Mouse (Mus musculus): ENCODE results near the gene Hadha. TPM values are rescaled to one million over a fixed set of nuclear protein-coding genes. Genes with fewer than 3 reads are reported as not detected.

Hadha gene
- polyA plus RNA-seq, 1 experiment from 2014 or later = 65.8 TPM

GRCm38 (mm10) chr5:30146526-30146925, 8.4 kb downstream of the Hadha start:
- Histone ChIP-seq H3K9ac (ENCODE audit: low read length) (no peak overlapping the region), H3K4me3 (ENCODE audit: low read depth, low read length) (no peak overlapping the region), H3K27ac (ENCODE audit: low read depth, low read length) (no peak overlapping the region), H3K36me3 (ENCODE audit: control insufficient read depth, insufficient read depth, low read length) (peaks cover 48% of the 10 kb centered on the region), H3K4me1 (ENCODE audit: control insufficient read depth, insufficient read depth, low read length) (no peaks in the 10 kb centered on the region; the same call in 1 of the 2 replicates), H3K4me2 (ENCODE audit: low read length) (no peak overlapping the region), H3K9me3 (replicated peaks; ENCODE audit: control insufficient read depth, low read length) (no peaks in the 10 kb centered on the region), H3K27me3 (replicated peaks; ENCODE audit: control insufficient read depth, insufficient read depth, low read length) (no peaks in the 10 kb centered on the region)
- WGBS = 79% methylated on average over 6 of the region's 6 CpGs
- ATAC-seq = no peak
- no peak for DNase-seq (ENCODE audit: low spot score)

DNA sequence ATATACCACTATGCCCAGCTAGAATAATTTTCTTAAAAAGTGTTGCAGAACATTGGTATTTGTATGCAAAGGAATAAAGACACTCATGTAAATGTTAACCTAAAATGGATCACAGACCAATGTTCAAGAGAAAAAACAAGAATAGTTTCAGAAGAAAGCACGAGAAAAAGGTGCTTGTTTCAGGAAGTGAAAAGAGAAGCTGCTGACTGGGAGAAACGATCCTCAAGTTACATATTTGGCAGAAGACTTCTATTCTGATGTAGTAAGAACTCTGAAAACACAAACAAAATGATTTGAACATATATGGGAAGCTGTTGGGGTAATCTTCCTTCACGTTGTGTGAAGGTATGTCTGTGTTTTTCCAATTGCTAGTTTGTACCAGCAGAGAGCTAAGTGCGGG, 16.8 kb downstream of the Hadha start:
- Histone ChIP-seq H3K36me3 (ENCODE audit: control insufficient read depth, insufficient read depth, low read length) (peaks cover 80% of the 10 kb centered on the region), H3K4me2 (ENCODE audit: low read length) (no peak overlapping the region), H3K9me3 (replicated peaks; ENCODE audit: control insufficient read depth, low read length) (no peaks in the 10 kb centered on the region), H3K9ac (ENCODE audit: low read length) (no peak overlapping the region), H3K27me3 (replicated peaks; ENCODE audit: control insufficient read depth, insufficient read depth, low read length) (no peaks in the 10 kb centered on the region), H3K27ac (ENCODE audit: low read depth, low read length) (no peak overlapping the region), H3K4me3 (ENCODE audit: low read depth, low read length) (no peak overlapping the region), H3K4me1 (ENCODE audit: control insufficient read depth, insufficient read depth, low read length) (no peaks in the 10 kb centered on the region)
- DNase-seq (ENCODE audit: low spot score) (no peak), ATAC-seq (no peak)
- WGBS = 89% methylated on average over 4 of the region's 4 CpGs

DNA sequence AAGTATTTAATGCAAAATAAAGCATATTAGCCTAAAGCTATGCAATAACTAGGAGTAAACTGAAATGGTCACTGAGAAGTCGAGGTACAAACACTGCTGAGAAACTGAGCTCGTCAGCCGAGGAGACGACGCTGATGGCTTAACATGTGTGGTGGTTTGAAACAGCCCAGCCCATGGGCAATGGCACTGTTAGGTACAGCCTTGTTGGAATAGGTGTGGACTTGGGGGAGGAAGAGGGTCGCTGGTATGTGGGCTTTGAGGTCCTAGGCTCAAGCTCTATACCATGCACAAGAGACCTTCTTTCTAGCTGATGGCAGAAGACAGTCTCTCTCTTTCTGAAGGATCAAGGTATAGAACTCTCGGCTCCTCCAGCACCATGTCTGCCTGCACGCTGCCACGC, 17.7 kb downstream of the Hadha start:
- Histone ChIP-seq H3K4me3 (ENCODE audit: low read depth, low read length) (no peak overlapping the region), H3K9me3 (replicated peaks; ENCODE audit: control insufficient read depth, low read length) (no peaks in the 10 kb centered on the region), H3K27me3 (replicated peaks; ENCODE audit: control insufficient read depth, insufficient read depth, low read length) (no peaks in the 10 kb centered on the region), H3K27ac (ENCODE audit: low read depth, low read length) (no peak overlapping the region), H3K9ac (ENCODE audit: low read length) (no peak overlapping the region), H3K4me2 (ENCODE audit: low read length) (no peak overlapping the region), H3K36me3 (ENCODE audit: control insufficient read depth, insufficient read depth, low read length) (peaks cover 78% of the 10 kb centered on the region), H3K4me1 (ENCODE audit: control insufficient read depth, insufficient read depth, low read length) (no peaks in the 10 kb centered on the region)
- DNase-seq (ENCODE audit: low spot score) = no peak
- 88% methylated on average over 9 of the region's 9 CpGs for WGBS
- ATAC-seq = no peak

GRCm38 (mm10) chr5:30135711-30136231, 19.2 kb downstream of the Hadha start:
- H3K4me1 ChIP-seq (ENCODE audit: control insufficient read depth, insufficient read depth, low read length) = no peaks in the 10 kb centered on the region
- DNase-seq (ENCODE audit: low spot score) = no peak
- no peak overlapping the region for H3K4me3 ChIP-seq (ENCODE audit: low read depth, low read length)
- ATAC-seq = no peak
- H3K9me3 ChIP-seq (replicated peaks; ENCODE audit: control insufficient read depth, low read length) = no peaks in the 10 kb centered on the region
- no peak overlapping the region for H3K4me2 ChIP-seq (ENCODE audit: low read length)
- no peak overlapping the region for H3K9ac ChIP-seq (ENCODE audit: low read length)
- no peaks in the 10 kb centered on the region for H3K27me3 ChIP-seq (replicated peaks; ENCODE audit: control insufficient read depth, insufficient read depth, low read length)
- H3K36me3 ChIP-seq (ENCODE audit: control insufficient read depth, insufficient read depth, low read length) = peaks cover 77% of the 10 kb centered on the region
- no peak overlapping the region for H3K27ac ChIP-seq (ENCODE audit: low read depth, low read length)
- WGBS = 95% methylated on average over 11 of the region's 11 CpGs

GRCm38 (mm10) chr5:30132173-30132572, 22.8 kb downstream of the Hadha start:
- ATAC-seq (no peak), DNase-seq (ENCODE audit: low spot score) (no peak)
- Histone ChIP-seq H3K4me1 (ENCODE audit: control insufficient read depth, insufficient read depth, low read length) (no peaks in the 10 kb centered on the region), H3K27ac (ENCODE audit: low read depth, low read length) (no peak overlapping the region), H3K4me2 (ENCODE audit: low read length) (no peak overlapping the region), H3K27me3 (replicated peaks; ENCODE audit: control insufficient read depth, insufficient read depth, low read length) (no peaks in the 10 kb centered on the region), H3K4me3 (ENCODE audit: low read depth, low read length) (no peak overlapping the region), H3K9me3 (replicated peaks; ENCODE audit: control insufficient read depth, low read length) (no peaks in the 10 kb centered on the region), H3K9ac (ENCODE audit: low read length) (no peak overlapping the region), H3K36me3 (ENCODE audit: control insufficient read depth, insufficient read depth, low read length) (peaks cover 81% of the 10 kb centered on the region)
- WGBS = 96% methylated on average over 2 of the region's 2 CpGs

DNA sequence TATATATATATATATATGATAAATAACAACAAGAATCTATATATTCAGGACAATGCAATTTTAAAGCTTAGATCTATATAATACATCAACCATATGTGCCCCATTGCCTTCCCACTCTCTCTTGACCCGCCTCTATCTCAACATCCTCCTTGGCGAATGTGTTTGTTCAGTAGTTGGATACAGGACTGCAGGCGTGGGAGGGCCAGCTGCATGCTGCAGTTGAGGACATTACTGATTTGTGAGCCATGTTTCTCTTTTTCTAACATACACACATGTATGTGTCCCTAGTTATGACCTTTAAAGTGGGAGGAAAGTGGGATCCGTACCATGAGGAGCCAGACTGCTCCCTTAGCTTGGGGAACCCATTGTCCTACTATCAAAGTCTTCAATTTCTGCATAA, 23.7 kb downstream of the Hadha start:
- H3K27me3 ChIP-seq (replicated peaks; ENCODE audit: control insufficient read depth, insufficient read depth, low read length) = no peaks in the 10 kb centered on the region
- DNase-seq (ENCODE audit: low spot score) = no peak
- peaks cover 84% of the 10 kb centered on the region for H3K36me3 ChIP-seq (ENCODE audit: control insufficient read depth, insufficient read depth, low read length)
- no peaks in the 10 kb centered on the region for H3K9me3 ChIP-seq (replicated peaks; ENCODE audit: control insufficient read depth, low read length)
- no peak overlapping the region for H3K9ac ChIP-seq (ENCODE audit: low read length)
- H3K4me2 ChIP-seq (ENCODE audit: low read length) = no peak overlapping the region
- H3K27ac ChIP-seq (ENCODE audit: low read depth, low read length) = no peak overlapping the region
- H3K4me3 ChIP-seq (ENCODE audit: low read depth, low read length) = no peak overlapping the region
- no peak for ATAC-seq
- 96% methylated on average over 4 of the region's 4 CpGs for WGBS
- H3K4me1 ChIP-seq (ENCODE audit: control insufficient read depth, insufficient read depth, low read length) = no peaks in the 10 kb centered on the region

DNA sequence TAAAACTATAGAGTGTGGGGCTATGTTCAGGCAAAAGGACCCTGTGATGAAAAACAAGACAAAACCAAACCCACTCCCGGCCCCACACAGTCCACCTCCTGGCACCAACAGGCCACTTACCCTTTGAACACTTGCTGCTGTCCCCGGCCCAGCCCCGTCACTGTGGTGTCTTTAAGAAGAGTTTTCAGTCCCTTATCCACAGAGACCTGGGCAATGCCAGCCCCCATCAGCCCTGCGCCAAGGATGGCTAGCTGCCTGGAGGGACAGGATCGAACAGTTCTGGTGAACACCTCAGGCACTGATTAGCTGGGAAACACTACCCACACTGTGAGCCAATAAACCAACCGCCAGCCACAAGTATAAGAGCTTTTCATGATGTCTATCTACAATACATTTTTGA, 26.3 kb downstream of the Hadha start:
- 89% methylated on average over 6 of the region's 6 CpGs for WGBS
- peaks cover 82% of the 10 kb centered on the region for H3K36me3 ChIP-seq (ENCODE audit: control insufficient read depth, insufficient read depth, low read length)

GRCm38 (mm10) chr5:30127921-30128597, 26.9 kb downstream of the Hadha start:
- no peaks in the 10 kb centered on the region for H3K9me3 ChIP-seq (replicated peaks; ENCODE audit: control insufficient read depth, low read length)
- no peak overlapping the region for H3K9ac ChIP-seq (ENCODE audit: low read length)
- H3K27me3 ChIP-seq (replicated peaks; ENCODE audit: control insufficient read depth, insufficient read depth, low read length) = no peaks in the 10 kb centered on the region
- ATAC-seq (no peak), DNase-seq (ENCODE audit: low spot score) (no peak)
- no peaks in the 10 kb centered on the region for H3K4me1 ChIP-seq (ENCODE audit: control insufficient read depth, insufficient read depth, low read length)
- H3K4me2 ChIP-seq (ENCODE audit: low read length) = no peak overlapping the region
- H3K27ac ChIP-seq (ENCODE audit: low read depth, low read length) = no peak overlapping the region
- peaks cover 82% of the 10 kb centered on the region for H3K36me3 ChIP-seq (ENCODE audit: control insufficient read depth, insufficient read depth, low read length)
- H3K4me3 ChIP-seq (ENCODE audit: low read depth, low read length) = no peak overlapping the region
- WGBS = 95% methylated on average over 13 of the region's 13 CpGs

More for the DNA sequence above, 26.3 kb downstream of the Hadha start:
- H3K4me2 ChIP-seq (ENCODE audit: low read length) = no peak overlapping the region
- no peak overlapping the region for H3K4me3 ChIP-seq (ENCODE audit: low read depth, low read length)
- ATAC-seq = no peak
- no peak overlapping the region for H3K27ac ChIP-seq (ENCODE audit: low read depth, low read length)
- H3K9ac ChIP-seq (ENCODE audit: low read length) = no peak overlapping the region
- H3K9me3 ChIP-seq (replicated peaks; ENCODE audit: control insufficient read depth, low read length) = no peaks in the 10 kb centered on the region
- DNase-seq (ENCODE audit: low spot score) = no peak
- no peaks in the 10 kb centered on the region for H3K27me3 ChIP-seq (replicated peaks; ENCODE audit: control insufficient read depth, insufficient read depth, low read length)
- H3K4me1 ChIP-seq (ENCODE audit: control insufficient read depth, insufficient read depth, low read length) = no peaks in the 10 kb centered on the region

DNA sequence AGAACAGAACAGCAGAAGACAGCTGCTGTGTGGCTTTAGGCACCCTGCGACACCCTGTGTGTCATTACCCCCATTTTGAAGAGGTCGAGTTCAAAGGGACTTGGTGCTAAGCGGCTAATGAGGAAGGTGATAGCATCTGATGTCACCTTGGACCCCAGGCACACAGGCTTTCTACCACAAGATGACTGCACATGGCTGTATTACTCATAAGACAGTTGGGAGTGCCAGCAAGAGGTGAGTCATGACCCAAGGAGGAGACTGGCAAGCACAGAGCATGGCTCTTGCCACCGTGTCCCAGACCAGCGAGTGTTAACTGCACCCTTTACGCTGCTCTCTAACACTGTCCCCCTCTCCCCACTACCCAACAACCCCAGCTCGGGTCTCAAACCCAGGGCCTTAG, 28.2 kb downstream of the Hadha start:
- H3K9me3 ChIP-seq (replicated peaks; ENCODE audit: control insufficient read depth, low read length) = no peaks in the 10 kb centered on the region
- WGBS = 89% methylated on average over 7 of the region's 7 CpGs
- no peak overlapping the region for H3K4me3 ChIP-seq (ENCODE audit: low read depth, low read length)
- H3K4me2 ChIP-seq (ENCODE audit: low read length) = no peak overlapping the region
- H3K27ac ChIP-seq (ENCODE audit: low read depth, low read length) = no peak overlapping the region
- H3K4me1 ChIP-seq (ENCODE audit: control insufficient read depth, insufficient read depth, low read length) = no peaks in the 10 kb centered on the region
- ATAC-seq (no peak), DNase-seq (ENCODE audit: low spot score) (no peak)
- H3K36me3 ChIP-seq (ENCODE audit: control insufficient read depth, insufficient read depth, low read length) = peaks cover 84% of the 10 kb centered on the region
- no peaks in the 10 kb centered on the region for H3K27me3 ChIP-seq (replicated peaks; ENCODE audit: control insufficient read depth, insufficient read depth, low read length)
- H3K9ac ChIP-seq (ENCODE audit: low read length) = no peak overlapping the region
